Mouse (Mus musculus) layer of hippocampus, adult 18-20 months (tissue): Measurements from ENCODE around the gene Rgs12. TPM values are rescaled to one million over a fixed set of nuclear protein-coding genes. Genes with fewer than 3 reads are reported as not detected.

Source experiments
- DNase-seq, 2 experiments: peaks; one replicate each; pipeline ENCODE4 v3.0.0; 2022; ENCODE audit warnings: low spot score in 2 of 2
- total RNA-seq, 2 experiments: library from RNA; stranded (reverse); gene quantifications; 2 replicates each; pipeline ENCODE4 v1.2.3; 2021

Rgs12 gene
- total RNA-seq, 2 experiments from 2014 or later: 43.3 to 44.2 TPM

DNA sequence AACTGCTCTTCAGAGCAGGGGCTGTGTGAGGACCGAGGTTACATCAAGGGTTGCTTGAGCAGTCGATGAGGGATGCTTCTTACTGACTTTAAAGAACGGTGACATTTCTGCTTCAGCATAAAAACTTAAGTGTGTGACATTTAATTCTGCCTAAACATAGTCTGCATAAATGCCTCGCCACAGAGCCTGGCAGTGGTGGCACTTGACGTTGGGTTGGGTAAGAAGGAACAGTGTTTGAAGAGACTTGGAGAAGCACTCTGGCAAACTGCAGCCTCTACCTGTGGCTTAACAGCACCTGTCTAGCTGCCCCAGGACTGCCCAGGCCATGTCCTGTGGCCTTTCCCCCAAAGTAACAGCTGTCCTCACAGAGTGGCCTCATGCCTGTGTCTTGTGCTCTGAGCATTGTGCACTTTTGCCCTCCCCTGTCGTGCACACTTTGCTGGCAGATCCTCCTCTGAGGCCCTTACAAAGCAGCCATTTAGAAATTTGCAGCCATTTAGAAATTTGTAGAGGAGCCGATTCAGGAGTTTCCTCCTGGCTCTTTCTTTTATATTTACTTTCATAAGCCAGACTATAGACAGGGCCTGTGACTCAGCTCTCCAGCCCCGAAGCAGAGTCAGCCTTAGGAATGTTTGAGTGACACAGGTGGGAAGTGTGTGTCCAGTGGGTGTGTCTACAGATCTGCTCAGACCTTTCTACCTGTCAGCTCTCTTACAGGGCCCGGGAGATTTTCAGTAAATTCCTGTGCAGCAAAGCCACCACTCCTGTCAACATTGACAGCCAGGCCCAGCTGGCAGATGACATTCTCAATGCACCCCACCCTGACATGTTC is 71.4 kb downstream of the Rgs12 start:
- DNase-seq: no peak

GRCm38 (mm10) chr5:35024975-35025374 is 75.7 kb downstream of the Rgs12 start:
- peak in 1 of 2 experiments; percentile 22 for DNase-seq

DNA sequence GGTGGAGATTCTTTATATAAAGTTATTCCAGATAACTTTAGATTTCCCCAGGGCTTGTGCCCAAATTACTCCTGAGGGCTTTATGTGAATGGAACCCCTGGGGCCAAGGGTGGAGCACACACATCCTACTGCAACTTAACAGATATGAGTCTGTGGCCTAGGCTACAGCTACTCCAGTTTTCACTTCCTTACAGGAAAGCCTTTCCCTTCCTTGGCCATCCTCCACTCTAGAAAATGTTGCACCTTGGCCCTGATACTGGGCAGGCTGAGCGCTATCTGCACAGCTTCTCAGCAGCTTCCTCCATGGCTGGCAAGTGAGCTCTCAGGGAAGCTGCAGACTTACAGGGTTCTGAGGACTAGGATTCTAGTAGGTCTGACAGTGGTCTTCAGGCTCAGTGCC is 80.1 kb downstream of the Rgs12 start:
- no peak for DNase-seq

GRCm38 (mm10) chr5:35029755-35030154 is 80.5 kb downstream of the Rgs12 start:
- DNase-seq: no peak

DNA sequence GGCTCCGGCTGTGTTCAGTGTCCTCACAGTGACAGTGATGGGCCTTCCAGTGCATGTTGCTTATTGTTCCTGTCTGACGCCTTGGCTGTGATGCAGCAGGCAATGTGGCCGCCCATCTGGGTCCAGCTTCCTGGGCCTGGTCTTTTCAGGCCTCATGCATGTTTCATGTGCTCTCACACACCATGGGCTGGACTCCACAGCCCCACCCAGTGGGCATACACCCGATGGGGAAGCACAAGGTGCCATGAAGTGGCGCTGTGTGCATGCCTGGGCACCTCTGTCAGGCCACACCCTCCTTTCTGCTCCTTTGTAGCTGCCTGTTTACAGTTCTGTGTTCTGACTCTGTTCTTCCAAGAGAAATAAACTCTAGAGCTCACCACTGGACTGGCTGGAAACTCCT is 83.8 kb downstream of the Rgs12 start:
- no peak for DNase-seq

GRCm38 (mm10) chr5:35033619-35034018 is 84.4 kb downstream of the Rgs12 start:
- DNase-seq: no peak

- no peak for DNase-seq
These were observed 85.9 kb downstream of the Rgs12 start for GRCm38 (mm10) chr5:35035141-35035540.

GRCm38 (mm10) chr5:35035795-35036194 is 86.5 kb downstream of the Rgs12 start:
- DNase-seq: no peak

DNA sequence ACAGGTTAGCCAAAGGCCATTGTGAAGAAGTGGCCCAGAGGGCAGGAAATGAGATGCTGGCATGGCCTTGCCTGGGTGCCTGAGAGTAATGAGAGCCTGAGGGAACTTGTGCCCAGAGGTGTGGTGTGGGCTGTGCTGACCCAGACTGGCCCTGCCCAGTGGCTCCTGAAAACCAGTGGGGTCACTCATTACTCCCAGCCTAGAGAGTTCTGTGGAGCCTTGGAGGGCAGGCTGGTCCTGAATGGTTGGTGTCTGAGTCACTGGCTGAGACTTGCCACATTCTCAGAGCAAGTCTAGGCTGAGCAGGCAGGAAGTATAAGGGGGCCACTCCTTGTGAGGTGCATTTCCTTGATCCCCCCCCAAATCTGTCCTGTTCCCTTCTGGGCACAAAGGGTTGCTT is 88.2 kb downstream of the Rgs12 start:
- no peak for DNase-seq

GRCm38 (mm10) chr5:35041268-35041829 is 92.1 kb downstream of the Rgs12 start, which contains the start of gene Hgfac:
Hgfac (plus strand) TSS chr5:35041509.
- DNase-seq: no peak

GRCm38 (mm10) chr5:35042431-35043109 is 93.3 kb downstream of the Rgs12 start:
- no peak for DNase-seq

DNA sequence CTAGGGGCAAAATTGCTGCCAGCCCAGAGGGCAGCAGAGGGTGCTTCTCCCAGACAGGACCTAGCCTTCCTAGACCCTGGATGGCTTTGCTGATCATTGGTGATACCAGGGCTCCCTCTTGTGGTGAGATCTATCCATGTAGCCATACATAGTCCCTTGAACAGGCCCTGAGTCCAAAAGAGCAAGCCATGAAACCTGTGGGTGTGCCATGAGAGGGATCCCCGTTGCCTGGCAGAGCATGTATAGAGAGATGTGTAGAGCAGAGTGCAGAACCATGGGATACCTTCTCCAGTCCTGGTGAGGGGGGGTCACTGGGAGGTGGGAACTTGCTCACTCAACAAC is 93.8 kb downstream of the Rgs12 start:
- peak; percentile 60 to 92 for DNase-seq

DNA sequence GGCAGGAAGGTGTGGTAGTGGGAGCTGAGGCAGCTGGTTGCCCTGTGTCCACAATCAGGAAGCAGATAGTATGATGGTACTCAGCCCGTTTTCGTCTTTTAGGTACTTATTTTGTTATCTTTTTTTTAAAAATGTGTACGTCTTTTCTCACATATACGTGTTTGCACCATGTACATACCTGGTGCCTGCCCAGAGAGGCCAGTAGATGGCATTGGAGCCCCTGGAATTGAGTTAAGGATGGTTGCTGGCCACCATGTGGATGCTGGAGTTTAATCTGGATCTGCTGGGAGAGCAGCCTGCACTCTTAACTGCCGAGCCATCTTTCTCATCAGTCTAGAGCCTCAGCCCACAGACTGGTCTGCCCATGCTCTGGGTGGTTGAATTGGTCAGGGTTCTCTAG is 101.3 kb downstream of the Rgs12 start:
- DNase-seq: no peak

DNA sequence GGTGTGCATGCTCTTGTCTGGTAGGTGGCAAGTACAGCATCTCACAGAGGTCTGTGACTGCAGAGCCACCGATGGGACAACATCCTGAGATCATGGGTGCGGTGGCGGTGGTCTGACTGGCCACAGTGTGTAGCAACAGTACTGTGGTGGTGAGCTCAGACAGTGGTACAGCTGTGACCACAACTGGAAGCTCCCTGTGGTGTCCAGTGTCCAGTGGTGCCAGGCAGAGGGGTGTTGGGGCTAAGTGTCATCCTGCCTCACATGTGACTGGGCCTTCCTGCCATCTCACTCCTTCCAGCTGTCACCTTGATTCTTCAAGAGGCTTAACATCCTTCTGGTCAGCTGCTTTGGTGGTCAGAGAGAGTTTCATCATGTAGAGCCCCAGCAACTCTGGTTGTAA is 105.4 kb downstream of the Rgs12 start:
- no peak for DNase-seq

DNA sequence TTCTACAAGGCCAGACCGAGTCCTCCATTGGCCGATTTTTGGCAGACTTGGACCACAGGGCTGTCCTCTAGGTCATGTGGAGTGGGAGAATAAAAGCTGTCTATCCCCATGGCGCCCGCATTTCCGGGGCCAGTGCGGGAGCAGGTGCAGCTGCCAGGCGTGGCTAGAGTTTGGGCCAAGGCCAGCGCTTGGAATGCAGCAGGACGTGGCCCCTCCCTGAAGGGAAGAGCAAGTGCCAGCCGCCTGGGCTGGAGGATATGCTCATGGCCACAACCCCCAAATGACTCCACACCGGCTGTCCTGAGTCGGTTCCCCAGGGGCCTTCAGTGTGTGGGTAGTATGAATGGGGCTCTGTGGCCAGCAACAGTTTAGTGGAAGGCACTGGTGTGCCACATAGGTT is 105.8 kb downstream of the Rgs12 start:
- no peak for DNase-seq

DNA sequence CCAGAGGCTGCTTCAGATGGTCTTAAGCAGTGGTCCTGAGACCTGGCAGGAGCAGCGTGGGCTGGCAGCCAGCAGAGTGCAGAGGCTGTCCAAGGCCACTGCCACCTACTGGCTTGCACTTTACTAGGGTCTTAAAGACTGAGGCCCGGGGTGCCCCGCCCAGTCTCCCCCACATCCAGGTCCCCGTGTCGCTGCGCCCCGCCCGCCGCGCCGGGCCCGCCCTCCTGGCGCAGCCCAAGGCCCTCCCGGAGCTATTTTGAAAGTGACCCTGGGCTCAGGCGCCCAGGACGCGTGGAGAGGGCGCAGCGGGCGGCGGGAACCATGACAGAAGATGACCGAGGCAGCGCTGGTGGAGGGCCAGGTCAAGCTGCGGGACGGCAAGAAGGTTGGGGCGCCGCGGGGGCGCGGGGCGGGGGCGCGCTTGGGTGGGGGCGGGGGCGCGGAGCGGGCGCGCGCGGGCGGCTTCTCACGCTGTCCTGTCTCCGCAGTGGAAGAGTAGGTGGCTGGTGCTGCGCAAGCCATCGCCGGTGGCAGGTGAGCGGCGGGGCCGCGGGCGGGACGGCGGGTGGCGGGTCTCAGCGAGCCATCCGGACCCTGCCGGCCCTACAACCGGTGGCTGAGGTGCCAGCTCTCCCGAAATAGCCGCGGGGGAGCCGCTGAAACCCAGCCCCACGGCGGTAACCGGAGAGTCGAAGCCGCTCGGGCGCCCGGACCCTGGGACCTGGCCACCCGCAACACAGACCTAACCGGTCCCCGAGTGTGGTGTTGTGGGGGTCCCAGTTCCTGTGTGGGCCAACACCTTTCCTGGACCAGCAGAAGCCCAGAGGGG is 107.6 kb downstream of the Rgs12 start, which contains the start of gene Dok7:
Gene Dok7 (plus strand): TSS at position 163 of the 829 bp plus-strand sequence.
- peak; percentile 45 to 57 for DNase-seq

GRCm38 (mm10) chr5:35057582-35057981 is 108.3 kb downstream of the Rgs12 start:
- DNase-seq: no peak

GRCm38 (mm10) chr5:35058216-35058615 is 109.0 kb downstream of the Rgs12 start:
- DNase-seq: no peak

- DNase-seq: no peak
These were observed 110.9 kb downstream of the Rgs12 start for GRCm38 (mm10) chr5:35060098-35060497.

- DNase-seq: no peak
These were observed 120.6 kb downstream of the Rgs12 start for GRCm38 (mm10) chr5:35069841-35070240.

DNA sequence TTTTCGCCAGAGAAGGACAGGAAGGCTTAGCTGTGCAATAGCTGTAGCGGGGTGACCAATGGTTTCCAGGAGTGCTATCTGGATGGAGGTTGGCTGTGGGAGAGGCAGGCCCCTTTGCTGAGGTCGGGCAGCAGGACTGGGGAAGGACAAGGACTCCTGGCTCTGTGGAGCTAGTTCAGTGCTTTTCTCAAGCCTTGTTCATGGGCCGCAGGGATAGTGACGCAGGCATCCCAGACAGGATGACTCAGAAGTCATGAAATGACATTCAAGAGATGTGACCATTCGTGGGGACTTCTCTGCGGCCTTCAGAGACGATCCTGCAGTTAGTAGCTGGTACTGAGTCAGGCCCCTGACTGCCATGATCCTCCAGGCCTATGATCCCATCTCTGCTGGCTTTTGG is 121.1 kb downstream of the Rgs12 start:
- no peak for DNase-seq
